Mouse (Mus musculus) gastrocnemius, adult 8-10 months (tissue): Measurements from ENCODE around the gene Hist1h2bb. TPM values are rescaled to one million over a fixed set of nuclear protein-coding genes. Genes with fewer than 3 reads are reported as not detected.
"Not testable (repeated sequence)": the region's sequence is repeated elsewhere in the genome, so short reads cannot be mapped to it uniquely, and the experiment has no call there.

Source experiments
- DNase-seq, 2 experiments: peaks; one replicate each; pipeline ENCODE4 v3.0.0; 2022; ENCODE audit warnings: low spot score in 2 of 2
- total RNA-seq, 4 experiments: library from RNA; stranded (reverse); gene quantifications; 2 replicates each; pipeline ENCODE4 v1.2.4; 2022

The Hist1h2bb gene
- 1 to 10 TPM; 1.1 to 1.6 (median 1.4) TPM for total RNA-seq

DNA sequence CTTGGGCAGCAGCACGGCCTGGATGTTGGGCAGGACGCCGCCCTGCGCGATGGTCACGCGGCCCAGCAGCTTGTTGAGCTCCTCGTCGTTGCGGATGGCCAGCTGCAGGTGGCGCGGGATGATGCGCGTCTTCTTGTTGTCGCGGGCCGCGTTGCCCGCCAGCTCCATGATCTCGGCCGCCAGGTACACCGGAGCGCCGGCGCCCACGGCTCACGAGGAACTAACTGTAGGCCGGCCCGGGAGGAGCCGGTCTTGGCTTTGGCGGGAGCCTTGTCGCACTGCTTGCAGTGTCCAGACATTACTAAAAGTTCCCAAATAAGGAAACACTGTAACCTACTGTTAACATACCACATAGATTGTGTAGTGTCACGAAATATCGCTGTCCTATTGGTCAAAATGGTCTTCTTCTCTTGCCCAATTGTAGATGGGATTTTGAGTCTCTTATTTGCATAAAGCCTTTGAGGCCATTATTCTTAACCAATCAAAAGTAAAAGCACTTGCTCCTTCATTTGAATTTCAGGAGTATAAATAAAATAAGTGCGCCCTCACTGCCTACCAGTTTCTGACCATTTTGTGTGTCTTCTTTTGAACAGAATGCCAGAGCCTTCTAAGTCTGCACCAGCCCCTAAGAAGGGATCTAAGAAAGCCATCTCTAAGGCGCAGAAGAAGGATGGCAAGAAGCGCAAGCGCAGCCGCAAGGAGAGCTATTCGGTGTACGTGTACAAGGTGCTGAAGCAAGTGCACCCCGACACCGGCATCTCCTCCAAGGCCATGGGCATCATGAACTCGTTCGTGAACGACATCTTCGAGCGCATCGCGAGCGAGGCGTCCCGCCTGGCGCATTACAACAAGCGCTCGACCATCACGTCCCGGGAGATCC is at the start of gene Hist1h2bb:
Hist1h2bb (plus strand) TSS at position 534 of the 880 bp plus-strand sequence.
- peak; percentile 29 to 50 for DNase-seq

- DNase-seq = no peak
Observed at GRCm38 (mm10) chr13:23697491-23698299, 48.8 kb upstream of the Hist1h2bb start.

- peak; percentile 94 to 97 for DNase-seq
Observed at GRCm38 (mm10) chr13:23698300-23698693, 48.2 kb upstream of the Hist1h2bb start, which contains the start of gene Hist1h4c. Gene Hist1h4c (minus strand): TSS chr13:23698454.

DNA sequence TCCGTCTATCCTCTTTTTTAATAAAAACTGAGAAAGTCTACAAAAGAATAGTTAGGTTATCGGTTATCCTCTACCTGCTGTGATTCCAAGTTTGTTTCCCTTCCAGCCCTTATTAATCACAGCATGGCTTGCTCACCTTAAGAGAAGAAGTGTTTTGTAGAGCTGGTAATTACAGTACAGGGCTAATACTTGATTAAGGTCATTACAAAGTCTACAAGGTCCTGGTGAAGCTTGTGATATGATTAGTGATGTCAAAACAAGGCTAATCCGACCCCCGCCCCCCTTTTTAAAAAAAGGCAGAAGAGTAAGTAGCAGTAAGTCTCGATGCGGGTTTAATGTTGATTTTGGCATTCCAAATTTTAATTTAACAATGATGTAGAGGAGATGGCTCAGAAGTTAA is 47.5 kb upstream of the Hist1h2bb start:
- DNase-seq = no peak

- DNase-seq = no peak
Observed at GRCm38 (mm10) chr13:23699767-23700166, 46.8 kb upstream of the Hist1h2bb start.

DNA sequence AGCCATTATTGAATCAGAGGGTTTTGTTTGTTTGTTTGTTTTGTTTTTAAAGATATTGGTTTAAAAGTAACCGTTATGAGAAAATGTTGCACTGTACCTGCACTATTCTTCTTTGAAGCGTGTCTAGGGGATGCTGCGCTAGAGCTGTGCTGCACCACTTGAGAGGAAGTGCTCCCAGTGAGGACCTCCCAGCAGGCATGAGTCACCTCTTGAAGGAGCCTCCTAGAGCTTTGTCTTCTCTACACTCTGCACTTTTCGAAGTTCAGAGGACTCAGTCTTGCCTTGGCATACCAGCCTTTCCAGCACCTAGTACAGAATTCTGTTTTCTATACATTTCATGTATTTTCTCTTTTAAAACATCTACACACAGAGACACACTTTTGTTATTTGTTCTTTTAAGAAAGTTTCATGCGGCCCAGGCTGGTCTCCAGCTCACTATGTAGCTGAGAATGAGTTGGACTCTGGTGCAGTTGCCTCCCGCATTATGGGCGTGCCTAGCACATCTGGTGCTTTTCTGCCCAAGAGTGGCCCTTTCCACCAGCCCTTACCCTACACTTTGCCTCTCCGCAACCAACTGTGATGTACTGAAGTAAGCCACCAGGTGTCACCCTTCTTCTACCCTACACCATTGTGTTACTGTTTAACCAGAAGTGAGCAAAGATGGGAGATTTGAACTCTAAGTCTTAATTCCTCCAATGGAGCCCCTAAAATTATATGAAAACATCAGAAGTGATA is 45.6 kb upstream of the Hist1h2bb start:
- peak; percentile 41 to 52 for DNase-seq

- no peak for DNase-seq
Observed at GRCm38 (mm10) chr13:23702220-23702619, 44.3 kb upstream of the Hist1h2bb start.

GRCm38 (mm10) chr13:23702801-23703200 is 43.7 kb upstream of the Hist1h2bb start:
- not testable (repeated sequence) for DNase-seq

GRCm38 (mm10) chr13:23705751-23706356 is 40.7 kb upstream of the Hist1h2bb start:
- DNase-seq = no peak

DNA sequence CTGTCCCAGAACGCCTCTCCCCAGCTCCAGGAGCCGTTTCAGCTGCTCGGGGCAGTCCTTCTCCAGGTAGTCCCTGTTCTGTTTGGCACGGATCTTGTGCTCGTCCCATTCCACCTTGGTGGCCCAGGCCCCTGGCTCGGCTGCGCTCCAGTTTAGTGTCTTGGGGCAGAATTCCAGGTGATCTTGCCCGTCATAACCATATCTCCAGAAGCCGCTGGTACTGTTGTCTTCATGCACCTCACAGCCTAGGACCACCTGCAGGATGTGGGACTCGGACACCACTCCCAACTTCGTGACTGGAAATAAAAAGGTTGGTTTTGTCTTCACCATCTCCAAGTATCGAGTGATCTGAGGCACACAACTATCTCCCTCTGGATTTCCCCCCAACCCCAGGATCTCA is 39.8 kb upstream of the Hist1h2bb start:
- no peak for DNase-seq

GRCm38 (mm10) chr13:23708041-23708440 is 38.5 kb upstream of the Hist1h2bb start:
- DNase-seq = no peak

- no peak for DNase-seq
Observed at GRCm38 (mm10) chr13:23708654-23709053, 37.9 kb upstream of the Hist1h2bb start.

GRCm38 (mm10) chr13:23709714-23710373 is 36.7 kb upstream of the Hist1h2bb start:
- no peak for DNase-seq

GRCm38 (mm10) chr13:23710374-23711089 is 36.0 kb upstream of the Hist1h2bb start, which contains the start of gene Hfe:
Gene Hfe (minus strand): TSS chr13:23710854.
- DNase-seq = peak; percentile 48 to 61

DNA sequence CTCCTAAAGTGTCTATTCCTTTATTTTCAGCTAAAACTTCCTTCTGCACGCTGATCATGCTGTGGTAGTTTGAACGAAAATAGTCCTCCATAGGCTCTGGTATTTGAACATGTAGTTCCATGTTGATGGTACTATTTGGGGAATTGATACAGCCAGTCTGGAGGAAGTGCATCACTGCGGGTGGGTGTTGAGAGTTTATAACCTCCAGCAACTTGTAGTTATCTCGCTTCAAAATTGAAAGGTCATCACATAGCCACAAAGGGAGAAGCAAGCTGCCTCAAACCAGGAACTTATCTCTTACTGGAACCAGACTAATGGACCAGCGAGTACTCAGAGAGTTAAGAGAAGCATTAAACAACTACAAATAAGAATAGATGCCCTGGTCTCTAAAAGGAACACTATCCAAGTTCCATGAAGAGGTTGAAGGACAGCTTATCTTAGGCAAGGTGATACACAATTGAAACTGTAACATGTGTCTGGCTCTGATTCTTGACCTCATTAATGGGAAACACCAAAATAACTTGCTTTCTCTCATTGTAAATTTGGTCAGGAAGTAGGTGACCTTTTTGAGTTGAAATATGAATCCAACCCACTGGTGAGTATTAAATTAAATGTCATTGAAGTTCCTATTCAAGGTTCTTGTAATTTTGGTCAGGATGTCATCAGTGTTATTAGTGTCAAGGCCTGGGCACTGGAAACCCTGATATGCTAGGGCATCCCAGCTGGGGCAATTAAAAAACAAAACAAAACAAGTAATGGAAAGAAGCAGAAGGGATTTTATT is 30.1 kb upstream of the Hist1h2bb start:
- DNase-seq = no peak

GRCm38 (mm10) chr13:23717176-23717575 is 29.4 kb upstream of the Hist1h2bb start:
- DNase-seq = no peak

- not testable (repeated sequence) for DNase-seq
Observed at GRCm38 (mm10) chr13:23717593-23718245, 28.8 kb upstream of the Hist1h2bb start.

- DNase-seq = no peak
Observed at GRCm38 (mm10) chr13:23724239-23724638, 22.3 kb upstream of the Hist1h2bb start.
